Mouse (Mus musculus): ENCODE data around the gene E030018B13Rik. TPM values are rescaled to one million over a fixed set of nuclear protein-coding genes. Genes with fewer than 3 reads are reported as not detected.

E030018B13Rik gene
- 0.18 TPM in 1 of 2 replicates, not detected in the other for polyA plus RNA-seq (2015; fragmentation: Nextera tagmentation; extraction: Ambion mirVana)

DNA sequence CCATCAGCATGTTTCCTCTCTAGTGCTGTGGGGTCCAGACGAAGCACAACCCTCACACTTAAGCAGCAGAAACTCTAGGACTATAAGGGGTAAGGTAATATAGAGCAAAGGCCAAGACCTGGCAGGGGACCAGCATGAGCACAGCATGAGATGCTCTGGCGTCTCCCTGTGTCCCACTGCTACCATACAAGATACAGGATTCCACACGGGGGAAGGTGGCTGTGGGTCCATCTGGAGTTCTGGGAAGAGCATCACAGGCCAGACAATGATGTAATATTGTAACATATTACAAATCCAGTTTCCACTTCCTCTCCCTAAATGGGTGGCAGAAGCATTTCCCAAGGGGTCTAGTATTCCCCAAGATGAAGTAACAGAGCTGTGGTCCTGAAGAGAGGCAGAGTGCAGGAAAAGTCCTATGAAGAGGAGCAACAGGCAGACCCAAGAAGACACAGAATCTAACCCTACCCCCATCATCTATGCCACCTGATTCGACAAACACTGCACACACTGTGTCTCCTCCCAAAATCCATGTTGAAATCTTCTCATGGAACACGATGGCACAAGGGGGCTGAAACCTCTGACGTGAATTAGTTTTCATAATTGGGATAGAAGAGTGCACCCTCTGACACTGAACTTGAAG, at the start of gene E030018B13Rik:
Gene E030018B13Rik (plus strand): TSS at position 590 of the 640 bp plus-strand sequence.
- H3K4me3 ChIP-seq (ENCODE audit: low read length), result no peak within 1 kb of the TSS
- no peak for ATAC-seq (replicated peaks; ENCODE audit: extremely low read depth, insufficient read depth, low FRiP score)
- no peaks in the 10 kb centered on the region for H3K36me3 ChIP-seq (ENCODE audit: control insufficient read depth, insufficient read depth)
- no peaks in the 10 kb centered on the region for H3K27me3 ChIP-seq (ENCODE audit: control insufficient read depth, insufficient read depth, low read length)
- no peaks in the 10 kb centered on the region for H3K9me3 ChIP-seq (replicated peaks; ENCODE audit: control insufficient read depth, low read length)
- no peak within 1 kb of the TSS for H3K4me2 ChIP-seq (ENCODE audit: low read depth, low read length)
- H3K9ac ChIP-seq (ENCODE audit: low read length), result no peak within 1 kb of the TSS
- 78% methylated on average over 6 of the region's 6 CpGs for WGBS
- peaks cover 68% of the 10 kb centered on the region for H3K4me1 ChIP-seq (ENCODE audit: control insufficient read depth, insufficient read depth, low read length)
- no peak within 1 kb of the TSS for H3K27ac ChIP-seq (ENCODE audit: low read length)

DNA sequence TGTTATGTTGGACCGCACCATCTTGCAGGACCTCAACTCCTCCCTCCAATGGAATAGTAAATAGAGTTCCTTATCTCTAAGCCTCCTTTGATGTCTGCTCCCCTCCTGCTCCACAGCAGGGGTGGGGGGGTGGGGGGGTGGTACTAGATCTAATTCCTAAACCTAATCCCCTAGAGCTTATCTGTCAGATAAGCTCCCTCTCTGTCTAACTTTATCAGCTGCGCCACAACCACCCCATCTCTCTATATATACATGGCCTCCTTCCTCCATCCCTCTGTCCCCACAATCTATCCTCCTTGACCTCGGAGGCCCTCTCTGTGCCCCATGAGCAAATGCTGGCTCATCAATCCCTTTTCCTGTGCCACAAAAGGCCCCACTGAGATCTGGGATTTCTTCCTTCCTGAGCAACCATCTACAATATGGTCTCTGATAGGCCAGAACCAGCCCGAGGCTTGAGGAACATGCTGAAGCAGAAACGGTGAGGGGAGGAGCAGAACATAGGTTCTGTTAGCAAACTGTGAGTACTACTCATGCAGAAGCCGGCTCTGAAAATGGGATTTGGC, 48.2 kb upstream of the E030018B13Rik start:
- no peak overlapping the region for H3K4me3 ChIP-seq (ENCODE audit: low read length)
- no peak overlapping the region for H3K27ac ChIP-seq (ENCODE audit: low read length)
- H3K36me3 ChIP-seq (ENCODE audit: control insufficient read depth, insufficient read depth), result no peaks in the 10 kb centered on the region
- ATAC-seq (replicated peaks; ENCODE audit: extremely low read depth, insufficient read depth, low FRiP score), result no peak
- H3K9ac ChIP-seq (ENCODE audit: low read length), result no peak overlapping the region
- no peaks in the 10 kb centered on the region for H3K27me3 ChIP-seq (ENCODE audit: control insufficient read depth, insufficient read depth, low read length)
- no peak overlapping the region for H3K4me2 ChIP-seq (ENCODE audit: low read depth, low read length)
- H3K4me1 ChIP-seq (ENCODE audit: control insufficient read depth, insufficient read depth, low read length), result no peaks in the 10 kb centered on the region
- no peaks in the 10 kb centered on the region for H3K9me3 ChIP-seq (replicated peaks; ENCODE audit: control insufficient read depth, low read length)
- 30% methylated on average over 6 of the region's 6 CpGs for WGBS

DNA sequence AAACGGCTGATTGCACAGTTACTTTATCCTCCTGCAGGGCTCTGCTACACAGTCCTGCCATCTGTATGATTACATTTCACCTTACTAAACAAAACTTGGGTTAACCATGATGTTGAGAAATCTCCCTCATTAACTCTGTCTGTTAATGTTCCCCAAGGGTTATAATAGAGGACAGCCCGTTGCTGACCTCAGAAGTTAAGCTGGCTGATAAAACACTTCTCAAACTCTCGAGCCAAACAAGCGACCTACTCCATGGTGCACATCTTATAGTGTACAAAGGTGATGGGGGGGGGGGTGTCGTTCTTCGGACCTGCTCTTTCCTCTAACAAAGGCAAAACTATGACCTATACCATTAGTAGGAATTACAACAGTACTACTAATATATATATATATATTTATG, 45.0 kb upstream of the E030018B13Rik start:
- Histone ChIP-seq H3K4me3 (ENCODE audit: low read length) (no peak overlapping the region), H3K27ac (ENCODE audit: low read length) (no peak overlapping the region), H3K4me1 (ENCODE audit: control insufficient read depth, insufficient read depth, low read length) (peaks cover 4% of the 10 kb centered on the region; the same call in 1 of the 2 replicates), H3K9me3 (replicated peaks; ENCODE audit: control insufficient read depth, low read length) (no peaks in the 10 kb centered on the region), H3K4me2 (ENCODE audit: low read depth, low read length) (no peak overlapping the region), H3K9ac (ENCODE audit: low read length) (no peak overlapping the region), H3K36me3 (ENCODE audit: control insufficient read depth, insufficient read depth) (no peaks in the 10 kb centered on the region), H3K27me3 (ENCODE audit: control insufficient read depth, insufficient read depth, low read length) (no peaks in the 10 kb centered on the region)
- WGBS, result 68% methylated on average over 6 of the region's 6 CpGs
- no peak for ATAC-seq (replicated peaks; ENCODE audit: extremely low read depth, insufficient read depth, low FRiP score)

DNA sequence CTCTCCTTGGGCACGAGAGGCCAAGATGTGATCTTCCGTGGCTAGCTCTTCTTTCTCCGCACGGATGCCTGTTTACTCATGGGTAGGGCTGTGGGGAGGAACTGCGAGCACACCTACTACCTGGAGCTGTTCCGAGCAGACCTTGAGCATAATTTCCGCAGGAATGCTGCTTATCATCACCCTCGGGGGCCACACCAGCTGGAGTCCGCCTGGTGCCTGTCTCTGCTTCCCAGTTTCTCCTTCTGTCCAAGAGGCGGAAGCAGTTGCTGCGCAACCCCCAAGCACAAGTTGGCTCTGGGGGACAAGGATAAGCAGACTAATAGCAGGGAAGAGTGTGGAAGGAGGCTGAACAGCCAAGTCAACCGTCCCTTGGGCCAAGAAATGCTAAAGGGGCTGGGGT, 42.8 kb upstream of the E030018B13Rik start:
- Histone ChIP-seq H3K4me3 (ENCODE audit: low read length) (no peak overlapping the region), H3K27me3 (ENCODE audit: control insufficient read depth, insufficient read depth, low read length) (no peaks in the 10 kb centered on the region), H3K36me3 (ENCODE audit: control insufficient read depth, insufficient read depth) (no peaks in the 10 kb centered on the region), H3K9me3 (replicated peaks; ENCODE audit: control insufficient read depth, low read length) (no peaks in the 10 kb centered on the region), H3K4me1 (ENCODE audit: control insufficient read depth, insufficient read depth, low read length) (peaks cover 4% of the 10 kb centered on the region; the same call in 1 of the 2 replicates), H3K9ac (ENCODE audit: low read length) (no peak overlapping the region), H3K4me2 (ENCODE audit: low read depth, low read length) (peak overlapping the region; percentile 24), H3K27ac (ENCODE audit: low read length) (no peak overlapping the region)
- ATAC-seq (replicated peaks; ENCODE audit: extremely low read depth, insufficient read depth, low FRiP score), result no peak
- WGBS, result 29% methylated on average over 12 of the region's 12 CpGs

DNA sequence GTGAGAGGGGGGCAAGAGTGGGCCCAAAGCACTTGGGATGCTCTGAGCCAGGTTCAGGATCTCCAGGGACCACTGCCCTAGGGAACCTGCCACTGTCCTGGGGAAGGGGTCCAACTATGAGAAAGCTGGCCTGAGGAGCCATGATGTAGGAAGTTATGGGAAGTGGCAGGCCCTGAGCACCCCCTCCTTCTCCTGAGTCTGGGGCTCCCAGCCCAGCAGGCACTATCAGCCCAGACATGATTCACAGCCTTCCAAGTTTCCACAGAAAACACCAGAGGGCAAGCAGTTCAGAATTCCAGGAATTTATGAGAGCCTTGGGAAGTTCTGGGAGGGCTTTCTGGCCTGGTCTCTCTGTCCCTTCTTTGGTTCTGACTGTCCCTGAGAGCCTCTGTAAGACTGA, 41.0 kb upstream of the E030018B13Rik start:
- Histone ChIP-seq H3K4me1 (ENCODE audit: control insufficient read depth, insufficient read depth, low read length) (peaks cover 13% of the 10 kb centered on the region), H3K27ac (ENCODE audit: low read length) (no peak overlapping the region), H3K4me3 (ENCODE audit: low read length) (no peak overlapping the region), H3K27me3 (ENCODE audit: control insufficient read depth, insufficient read depth, low read length) (no peaks in the 10 kb centered on the region), H3K9me3 (replicated peaks; ENCODE audit: control insufficient read depth, low read length) (no peaks in the 10 kb centered on the region), H3K4me2 (ENCODE audit: low read depth, low read length) (no peak overlapping the region), H3K36me3 (ENCODE audit: control insufficient read depth, insufficient read depth) (no peaks in the 10 kb centered on the region), H3K9ac (ENCODE audit: low read length) (no peak overlapping the region)
- no peak for ATAC-seq (replicated peaks; ENCODE audit: extremely low read depth, insufficient read depth, low FRiP score)

DNA sequence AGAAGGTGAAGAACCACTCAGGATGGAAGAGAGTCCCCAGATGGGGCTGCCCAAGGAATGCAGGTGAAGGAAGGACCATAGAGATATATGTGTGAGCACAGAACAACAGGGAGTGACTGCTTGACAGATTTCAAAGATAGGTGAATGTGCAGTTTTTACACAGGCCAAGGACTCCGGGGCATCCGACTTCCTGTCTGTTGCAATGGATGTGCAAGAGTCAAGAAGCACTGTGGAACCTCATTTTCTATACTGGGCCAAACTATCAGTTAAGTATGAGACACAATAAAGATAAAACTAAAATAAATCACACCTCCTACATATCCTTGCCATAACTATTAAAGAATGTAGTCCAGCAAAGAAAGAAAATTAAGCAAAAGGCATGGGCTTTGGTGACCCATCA, 40.0 kb upstream of the E030018B13Rik start:
- Histone ChIP-seq H3K27me3 (ENCODE audit: control insufficient read depth, insufficient read depth, low read length) (no peaks in the 10 kb centered on the region), H3K9ac (ENCODE audit: low read length) (no peak overlapping the region), H3K4me2 (ENCODE audit: low read depth, low read length) (no peak overlapping the region), H3K9me3 (replicated peaks; ENCODE audit: control insufficient read depth, low read length) (no peaks in the 10 kb centered on the region), H3K36me3 (ENCODE audit: control insufficient read depth, insufficient read depth) (no peaks in the 10 kb centered on the region), H3K4me3 (ENCODE audit: low read length) (no peak overlapping the region), H3K27ac (ENCODE audit: low read length) (no peak overlapping the region), H3K4me1 (ENCODE audit: control insufficient read depth, insufficient read depth, low read length) (peaks cover 13% of the 10 kb centered on the region)
- 76% methylated on average over 2 of the region's 2 CpGs for WGBS
- no peak for ATAC-seq (replicated peaks; ENCODE audit: extremely low read depth, insufficient read depth, low FRiP score)

DNA sequence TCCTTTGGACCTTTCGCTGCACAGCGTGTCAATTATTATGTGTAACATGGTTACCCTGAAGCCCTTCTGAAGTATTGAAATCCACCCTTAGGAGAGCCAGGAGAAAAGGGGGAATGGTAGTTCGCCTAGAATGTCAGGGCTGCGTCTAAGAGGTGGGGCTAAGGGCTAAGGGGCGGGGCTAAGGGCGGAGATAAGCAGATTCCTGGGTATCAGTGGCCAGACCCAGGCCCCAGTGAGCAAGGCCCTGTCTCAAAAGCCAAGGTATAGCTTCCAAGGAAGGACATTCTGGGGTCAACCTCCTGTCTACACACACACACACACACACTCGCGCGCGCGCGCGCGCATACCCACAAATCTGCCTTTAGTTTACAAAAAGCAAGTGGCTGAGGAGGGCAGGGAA, 39.0 kb upstream of the E030018B13Rik start:
- H3K4me2 ChIP-seq (ENCODE audit: low read depth, low read length), result no peak overlapping the region

DNA sequence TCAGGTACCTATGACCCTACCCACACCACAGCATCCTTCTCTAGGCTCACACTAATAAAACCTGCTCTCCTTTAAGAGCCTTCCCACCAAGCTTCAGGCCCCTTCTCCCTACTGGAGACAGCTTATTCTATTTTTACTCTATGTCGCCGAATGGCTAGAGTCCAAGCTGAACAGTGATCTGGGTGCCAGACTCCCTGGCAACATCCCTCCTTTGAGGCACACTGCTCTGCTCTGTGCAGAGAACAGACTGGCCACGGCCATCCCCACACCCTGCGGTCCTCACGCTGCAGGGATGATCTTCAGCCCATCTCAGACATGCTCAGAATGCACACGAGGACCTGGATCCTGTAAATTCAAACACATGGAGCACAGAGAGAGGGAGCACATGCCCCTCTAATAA, 37.1 kb upstream of the E030018B13Rik start:
- 42% methylated on average over 6 of the region's 6 CpGs for WGBS
- Histone ChIP-seq H3K4me2 (ENCODE audit: low read depth, low read length) (no peak overlapping the region), H3K4me3 (ENCODE audit: low read length) (no peak overlapping the region), H3K27ac (ENCODE audit: low read length) (peak overlapping the region; percentile 41), H3K9me3 (replicated peaks; ENCODE audit: control insufficient read depth, low read length) (no peaks in the 10 kb centered on the region), H3K4me1 (ENCODE audit: control insufficient read depth, insufficient read depth, low read length) (peaks cover 9% of the 10 kb centered on the region; the same call in 1 of the 2 replicates), H3K27me3 (ENCODE audit: control insufficient read depth, insufficient read depth, low read length) (no peaks in the 10 kb centered on the region), H3K9ac (ENCODE audit: low read length) (no peak overlapping the region), H3K36me3 (ENCODE audit: control insufficient read depth, insufficient read depth) (no peaks in the 10 kb centered on the region)
- peak; percentile 87 for ATAC-seq (replicated peaks; ENCODE audit: extremely low read depth, insufficient read depth, low FRiP score)

More for the DNA sequence above, 39.0 kb upstream of the E030018B13Rik start:
- Histone ChIP-seq H3K4me3 (ENCODE audit: low read length) (no peak overlapping the region), H3K36me3 (ENCODE audit: control insufficient read depth, insufficient read depth) (no peaks in the 10 kb centered on the region), H3K27me3 (ENCODE audit: control insufficient read depth, insufficient read depth, low read length) (no peaks in the 10 kb centered on the region), H3K27ac (ENCODE audit: low read length) (no peak overlapping the region), H3K9ac (ENCODE audit: low read length) (no peak overlapping the region), H3K9me3 (replicated peaks; ENCODE audit: control insufficient read depth, low read length) (no peaks in the 10 kb centered on the region), H3K4me1 (ENCODE audit: control insufficient read depth, insufficient read depth, low read length) (peaks cover 13% of the 10 kb centered on the region)
- 27% methylated on average over 14 of the region's 14 CpGs for WGBS
- ATAC-seq (replicated peaks; ENCODE audit: extremely low read depth, insufficient read depth, low FRiP score), result no peak

DNA sequence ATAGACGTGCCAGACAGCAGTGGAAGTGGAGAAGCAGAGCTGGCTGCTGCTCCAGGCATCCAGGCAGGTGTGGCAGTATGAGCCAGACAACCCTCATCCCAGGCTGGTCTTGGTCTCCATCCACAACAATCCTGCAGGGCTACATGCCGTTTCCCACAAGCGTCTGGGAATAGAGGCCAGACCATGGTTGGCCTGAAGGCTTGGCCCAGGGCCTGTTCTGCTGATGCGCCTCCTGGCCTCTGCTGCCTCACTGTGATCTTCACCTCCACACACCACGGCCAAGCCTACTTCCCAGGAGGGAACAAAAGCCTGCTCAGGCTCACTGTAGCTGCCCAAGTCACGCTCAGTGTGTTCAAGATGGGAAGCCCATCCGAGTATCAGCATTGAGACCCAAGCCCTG, 33.9 kb upstream of the E030018B13Rik start:
- no peak for ATAC-seq (replicated peaks; ENCODE audit: extremely low read depth, insufficient read depth, low FRiP score)

More for the DNA sequence above, 33.9 kb upstream of the E030018B13Rik start:
- no peaks in the 10 kb centered on the region for H3K9me3 ChIP-seq (replicated peaks; ENCODE audit: control insufficient read depth, low read length)
- no peak overlapping the region for H3K9ac ChIP-seq (ENCODE audit: low read length)
- no peaks in the 10 kb centered on the region for H3K36me3 ChIP-seq (ENCODE audit: control insufficient read depth, insufficient read depth)
- H3K4me3 ChIP-seq (ENCODE audit: low read length), result no peak overlapping the region
- WGBS, result 77% methylated on average over 7 of the region's 7 CpGs
- peaks cover 13% of the 10 kb centered on the region; the same call in 1 of the 2 replicates for H3K4me1 ChIP-seq (ENCODE audit: control insufficient read depth, insufficient read depth, low read length)
- H3K27me3 ChIP-seq (ENCODE audit: control insufficient read depth, insufficient read depth, low read length), result no peaks in the 10 kb centered on the region
- no peak overlapping the region for H3K4me2 ChIP-seq (ENCODE audit: low read depth, low read length)
- no peak overlapping the region for H3K27ac ChIP-seq (ENCODE audit: low read length)
